Mouse (Mus musculus) lung, embryonic 16.5 days (tissue): ENCODE measurements around the gene Myadml2. TPM values are rescaled to one million over a fixed set of nuclear protein-coding genes. Genes with fewer than 3 reads are reported as not detected.
"Not testable (repeated sequence)": the region's sequence is repeated elsewhere in the genome, so short reads cannot be mapped to it uniquely, and the experiment has no call there.

Experiments
- ATAC-seq: fragments of 200-750 bp; cut with Nextera tagmentation; 2 replicates; pipeline ENCODE4 v1.8.0; 2017; ENCODE audit warnings: low read depth, mild to moderate bottlenecking, moderate library complexity
- H3K27ac ChIP-seq: fragments of 300-500 bp; sonication (generic); 2 replicates; pipeline ENCODE4 v1.5.1; 2014; ENCODE audit warnings: mild to moderate bottlenecking, control low read depth, low read length
- H3K27me3 ChIP-seq: fragments of 300-500 bp; sonication (generic); 2 replicates; pipeline ENCODE4 v1.6.1; 2014; ENCODE audit warnings: low read depth, low read length, mixed read lengths; ENCODE audit not compliant: control insufficient read depth, insufficient read depth
- H3K36me3 ChIP-seq: fragments of 300-500 bp; sonication (generic); 2 replicates; pipeline ENCODE4 v1.6.1; 2014; ENCODE audit warnings: low read length; ENCODE audit not compliant: control insufficient read depth, insufficient read depth
- H3K4me1 ChIP-seq: fragments of 300-500 bp; sonication (generic); replicated peaks from 2 replicates; pipeline ENCODE4 v1.6.1; 2014; ENCODE audit warnings: low read length, mixed read lengths; ENCODE audit not compliant: control insufficient read depth, insufficient read depth
- H3K4me2 ChIP-seq: fragments of 300-500 bp; sonication (generic); 2 replicates; pipeline ENCODE4 v1.6.1; 2014; ENCODE audit warnings: low read depth, low read length, control low read depth
- H3K4me3 ChIP-seq: fragments of 300-500 bp; sonication (generic); 2 replicates; pipeline ENCODE4 v1.5.1; 2014; ENCODE audit warnings: mild to moderate bottlenecking, low read length, control low read depth
- H3K9ac ChIP-seq: fragments of 300-500 bp; sonication (generic); 2 replicates; pipeline ENCODE4 v1.6.1; 2014; ENCODE audit warnings: low read length, control low read depth
- H3K9me3 ChIP-seq: fragments of 300-500 bp; sonication (generic); 2 replicates; pipeline ENCODE4 v1.6.1; 2016; ENCODE audit warnings: low read length; ENCODE audit not compliant: control insufficient read depth
- WGBS: fragments of 180-500 bp; shearing (Covaris S2); extraction: QIAGEN DNeasy Blood & Tissue Kit; methylation state at CpG from one replicate; pipeline ENCODE4 v1.1.7; 2014; 5-methylcytosine and 5-hydroxymethylcytosine counted together
- polyA plus RNA-seq: library from polyadenylated mRNA; unstranded; fragments of >200 nt; fragmentation: Nextera tagmentation; extraction: Ambion mirVana; gene quantifications from 2 replicates; pipeline ENCODE4 v1.2.1, GENCODE M21; 2015

The Myadml2 gene
- polyA plus RNA-seq, 1 experiment from 2014 or later = 1.1 TPM

DNA sequence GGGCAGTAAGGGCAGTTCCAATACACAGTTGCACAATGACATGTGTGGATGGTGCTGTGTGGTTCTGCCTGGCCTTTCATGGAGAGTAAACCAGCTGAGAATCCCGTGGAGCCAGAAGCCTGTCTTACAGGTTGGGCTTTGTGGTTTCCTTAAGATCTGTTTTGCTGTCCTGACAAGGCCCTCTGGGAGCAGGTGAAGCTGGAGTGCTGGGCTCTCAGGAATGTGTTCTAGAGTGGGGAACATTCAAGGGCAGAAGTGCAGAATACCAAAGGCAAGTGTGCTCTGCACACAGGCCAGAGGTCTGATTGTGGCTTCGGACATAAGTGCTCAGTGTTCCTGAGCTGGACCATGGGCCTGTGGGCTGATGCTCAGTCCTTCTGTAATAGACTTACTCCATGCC lies 36.7 kb upstream of the Myadml2 start:
- Histone ChIP-seq H3K4me2 (no peak overlapping the region), H3K27ac (peak overlapping the region; percentile 61; the same call in 1 of the 2 replicates), H3K9me3 (no peaks in the 10 kb centered on the region), H3K36me3 (peaks cover 24% of the 10 kb centered on the region), H3K4me1 (peaks cover 21% of the 10 kb centered on the region), H3K4me3 (no peak overlapping the region), H3K27me3 (no peaks in the 10 kb centered on the region), H3K9ac (no peak overlapping the region)
- 59% methylated on average over 2 of the region's 2 CpGs for WGBS
- peak; percentile 52 for ATAC-seq

GRCm38 (mm10) chr11:120684086-120684485 lies 36.1 kb upstream of the Myadml2 start:
- H3K4me3 ChIP-seq = no peak overlapping the region
- WGBS = 80% methylated on average over 2 of the region's 2 CpGs
- peaks cover 21% of the 10 kb centered on the region for H3K4me1 ChIP-seq
- no peaks in the 10 kb centered on the region for H3K9me3 ChIP-seq
- H3K9ac ChIP-seq = no peak overlapping the region
- no peak for ATAC-seq
- H3K36me3 ChIP-seq = peaks cover 20% of the 10 kb centered on the region
- peak overlapping the region; percentile 61; the same call in 1 of the 2 replicates for H3K27ac ChIP-seq
- H3K4me2 ChIP-seq = no peak overlapping the region
- H3K27me3 ChIP-seq = no peaks in the 10 kb centered on the region

DNA sequence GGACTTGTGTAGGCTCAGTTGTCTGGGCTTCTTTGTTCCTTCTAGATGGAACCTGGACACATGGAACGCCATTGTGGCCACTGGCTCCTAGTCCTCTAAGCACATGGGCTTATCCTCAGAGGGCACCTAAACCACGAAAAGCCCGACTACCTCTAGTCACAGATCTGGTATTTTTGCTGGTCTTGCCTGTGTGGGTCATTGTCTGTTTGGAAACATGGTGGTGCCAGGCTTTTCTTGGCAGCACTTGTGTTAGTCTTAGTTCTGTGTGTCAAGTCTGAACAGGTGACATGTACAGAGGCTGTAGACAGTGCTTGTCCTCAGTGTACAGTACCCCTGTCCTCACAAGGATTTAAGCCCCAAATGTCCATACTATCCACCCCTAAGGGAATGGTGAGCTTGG lies 35.6 kb upstream of the Myadml2 start:
- WGBS = 92% methylated on average over 3 of the region's 3 CpGs
- peaks cover 21% of the 10 kb centered on the region for H3K4me1 ChIP-seq
- H3K9me3 ChIP-seq = no peaks in the 10 kb centered on the region
- no peak overlapping the region for H3K9ac ChIP-seq
- peaks cover 16% of the 10 kb centered on the region for H3K36me3 ChIP-seq
- H3K27ac ChIP-seq = no peak overlapping the region
- H3K27me3 ChIP-seq = no peaks in the 10 kb centered on the region
- no peak overlapping the region for H3K4me3 ChIP-seq
- ATAC-seq = no peak
- H3K4me2 ChIP-seq = no peak overlapping the region

- ATAC-seq = no peak
- 95% methylated on average over 5 of the region's 5 CpGs for WGBS
- H3K36me3 ChIP-seq = peaks cover 19% of the 10 kb centered on the region
Observed at GRCm38 (mm10) chr11:120682683-120683082, 34.7 kb upstream of the Myadml2 start.

DNA sequence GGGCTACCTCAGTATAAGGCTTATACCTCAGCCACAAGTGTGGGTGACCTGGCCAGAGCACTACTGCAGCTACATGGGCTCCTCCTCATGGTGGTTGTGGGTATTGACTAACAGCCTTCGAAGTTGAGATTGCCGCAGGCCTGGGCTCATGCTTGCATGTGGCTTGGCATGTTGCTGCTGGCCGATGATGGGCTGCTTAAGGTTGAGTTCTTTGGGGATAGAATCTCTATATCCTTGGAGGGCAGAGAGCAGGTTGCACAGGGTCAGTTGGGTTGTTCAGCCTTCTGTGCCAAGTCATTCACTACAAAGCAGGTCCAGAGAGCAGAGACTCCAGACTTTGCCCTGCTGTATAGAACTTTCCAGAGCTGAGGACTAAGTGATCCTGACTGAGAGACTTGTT lies 32.0 kb upstream of the Myadml2 start:
- H3K27ac ChIP-seq = no peak overlapping the region
- ATAC-seq = no peak
- H3K4me2 ChIP-seq = no peak overlapping the region
- H3K27me3 ChIP-seq = no peaks in the 10 kb centered on the region
- WGBS = 75% methylated on average over 3 of the region's 3 CpGs
- no peak overlapping the region for H3K4me3 ChIP-seq
- no peaks in the 10 kb centered on the region for H3K9me3 ChIP-seq
- H3K9ac ChIP-seq = no peak overlapping the region
- 0 out of 2 replicates have a peak, but pooled peaks cover 2% of the 10 kb centered on the region for H3K4me1 ChIP-seq
- H3K36me3 ChIP-seq = peaks cover 19% of the 10 kb centered on the region

More at GRCm38 (mm10) chr11:120682683-120683082, 34.7 kb upstream of the Myadml2 start:
- H3K4me3 ChIP-seq = no peak overlapping the region
- H3K27ac ChIP-seq = no peak overlapping the region
- no peak overlapping the region for H3K4me2 ChIP-seq
- no peak overlapping the region for H3K9ac ChIP-seq
- H3K4me1 ChIP-seq = peaks cover 19% of the 10 kb centered on the region
- H3K9me3 ChIP-seq = no peaks in the 10 kb centered on the region
- H3K27me3 ChIP-seq = no peaks in the 10 kb centered on the region

GRCm38 (mm10) chr11:120676951-120677350 lies 29.0 kb upstream of the Myadml2 start:
- peaks cover 9% of the 10 kb centered on the region for H3K4me1 ChIP-seq
- H3K9ac ChIP-seq = no peak overlapping the region
- H3K27me3 ChIP-seq = no peaks in the 10 kb centered on the region
- H3K9me3 ChIP-seq = no peaks in the 10 kb centered on the region
- peaks cover 17% of the 10 kb centered on the region for H3K36me3 ChIP-seq
- 88% methylated on average over 4 of the region's 4 CpGs for WGBS
- no peak for ATAC-seq
- no peak overlapping the region for H3K4me2 ChIP-seq
- H3K27ac ChIP-seq = no peak overlapping the region
- no peak overlapping the region for H3K4me3 ChIP-seq

DNA sequence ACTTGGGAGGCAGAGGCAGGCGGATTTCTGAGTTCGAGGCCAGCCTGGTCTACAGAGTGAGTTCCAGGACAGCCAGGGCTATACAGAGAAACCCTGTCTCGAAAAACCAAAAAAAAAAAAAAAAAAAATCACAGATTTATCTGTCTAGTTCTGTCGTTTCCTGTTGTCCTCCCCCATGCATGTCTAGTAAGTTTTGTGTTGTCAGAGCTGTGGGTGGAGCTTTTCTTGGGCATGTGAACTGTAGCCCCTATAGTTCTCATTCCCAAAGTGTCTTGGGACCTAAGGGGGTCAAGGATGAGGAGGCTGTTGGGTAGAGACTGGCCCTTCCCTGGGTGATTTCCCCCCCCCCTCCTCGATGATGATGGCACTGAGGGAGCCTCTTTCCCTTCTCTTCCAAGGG lies 27.9 kb upstream of the Myadml2 start:
- 68% methylated on average over 4 of the region's 5 CpGs for WGBS
- not testable (repeated sequence) for H3K4me3 ChIP-seq, H3K4me2 ChIP-seq, H3K4me1 ChIP-seq, H3K27me3 ChIP-seq, ATAC-seq, H3K9ac ChIP-seq, H3K27ac ChIP-seq, H3K9me3 ChIP-seq
- peaks cover 14% of the 10 kb centered on the region for H3K36me3 ChIP-seq

GRCm38 (mm10) chr11:120673594-120674122 lies 25.7 kb upstream of the Myadml2 start:
- WGBS = 33% methylated on average over 12 of the region's 12 CpGs
- H3K27me3 ChIP-seq = no peaks in the 10 kb centered on the region
- H3K4me1 ChIP-seq = peaks cover 9% of the 10 kb centered on the region

DNA sequence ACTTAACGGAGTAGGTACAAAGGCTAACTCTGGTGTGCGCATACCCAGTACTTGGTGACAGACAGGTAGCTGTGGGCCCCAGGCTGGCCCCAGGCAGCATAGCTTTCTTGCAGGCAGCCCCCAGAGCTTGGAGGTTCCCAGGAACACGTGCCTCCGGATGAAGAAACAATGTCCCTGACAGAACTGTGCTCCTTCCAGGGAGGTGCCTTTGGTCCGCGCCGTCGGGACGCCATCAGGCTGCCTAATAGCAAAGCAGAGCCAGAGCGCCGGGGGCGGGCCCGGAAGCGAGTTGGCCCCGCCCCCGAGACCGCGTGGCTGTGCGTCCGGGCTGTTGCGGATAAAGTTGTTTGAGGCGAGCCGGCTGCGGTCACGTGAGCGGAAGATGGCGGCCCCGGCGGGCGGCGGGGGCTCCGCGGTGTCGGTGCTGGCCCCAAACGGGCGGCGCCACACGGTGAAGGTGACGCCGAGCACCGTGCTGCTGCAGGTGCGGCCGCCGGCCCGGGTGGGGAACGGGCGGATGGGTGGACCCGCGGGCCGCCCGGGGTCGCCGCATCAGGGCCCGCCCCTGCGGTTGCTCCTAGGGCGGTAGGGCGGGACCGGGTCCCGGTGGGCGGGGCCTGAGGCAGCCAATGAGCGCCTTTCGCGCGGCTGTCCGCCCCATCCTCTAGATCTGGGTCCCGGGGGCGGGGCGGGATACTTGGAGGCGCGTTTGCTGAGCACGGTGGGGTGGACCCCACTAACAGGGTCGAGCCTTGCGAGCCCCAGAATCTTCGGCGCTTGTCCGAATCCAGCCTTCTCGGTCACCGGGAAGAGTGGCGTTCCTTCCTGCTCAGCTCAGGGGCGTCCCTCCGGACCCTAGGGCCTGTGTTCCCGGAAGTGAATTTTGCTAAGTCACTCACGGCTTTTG lies 25.0 kb upstream of the Myadml2 start, which contains the start of gene Aspscr1:
Aspscr1 (plus strand) TSS at position 287 of the 907 bp plus-strand sequence.
- peak; percentile 99 for ATAC-seq
- peak within 1 kb of the TSS; percentile 85 for H3K27ac ChIP-seq
- H3K27me3 ChIP-seq = no peaks in the 10 kb centered on the region
- peak within 1 kb of the TSS; percentile 66 for H3K4me2 ChIP-seq
- H3K4me3 ChIP-seq = peak within 1 kb of the TSS; percentile 74
- 0 out of 2 replicates have a peak, but pooled peaks cover 3% of the 10 kb centered on the region for H3K36me3 ChIP-seq
- H3K9me3 ChIP-seq = no peaks in the 10 kb centered on the region
- peak within 1 kb of the TSS; percentile 76 for H3K9ac ChIP-seq
- H3K4me1 ChIP-seq = peaks cover 9% of the 10 kb centered on the region
- under 1% methylated on average over 68 of the region's 83 CpGs for WGBS

More at GRCm38 (mm10) chr11:120673594-120674122, 25.7 kb upstream of the Myadml2 start:
- H3K9ac ChIP-seq = peak overlapping the region; percentile 76
- no peaks in the 10 kb centered on the region for H3K9me3 ChIP-seq
- H3K36me3 ChIP-seq = peaks cover 6% of the 10 kb centered on the region; the same call in 1 of the 2 replicates
- ATAC-seq = peak; percentile 5; the same call in 1 of the 2 replicates
- H3K27ac ChIP-seq = peak overlapping the region; percentile 85
- H3K4me2 ChIP-seq = peak overlapping the region; percentile 66
- H3K4me3 ChIP-seq = peak overlapping the region; percentile 74
